Mouse (Mus musculus) urinary bladder, postnatal 10 days (tissue): Measurements from ENCODE around the gene Etfrf1.

Experiments
- DNase-seq: peaks from one replicate; pipeline ENCODE4 v3.0.0; 2022; ENCODE audit warnings: low spot score

The Etfrf1 gene

DNA sequence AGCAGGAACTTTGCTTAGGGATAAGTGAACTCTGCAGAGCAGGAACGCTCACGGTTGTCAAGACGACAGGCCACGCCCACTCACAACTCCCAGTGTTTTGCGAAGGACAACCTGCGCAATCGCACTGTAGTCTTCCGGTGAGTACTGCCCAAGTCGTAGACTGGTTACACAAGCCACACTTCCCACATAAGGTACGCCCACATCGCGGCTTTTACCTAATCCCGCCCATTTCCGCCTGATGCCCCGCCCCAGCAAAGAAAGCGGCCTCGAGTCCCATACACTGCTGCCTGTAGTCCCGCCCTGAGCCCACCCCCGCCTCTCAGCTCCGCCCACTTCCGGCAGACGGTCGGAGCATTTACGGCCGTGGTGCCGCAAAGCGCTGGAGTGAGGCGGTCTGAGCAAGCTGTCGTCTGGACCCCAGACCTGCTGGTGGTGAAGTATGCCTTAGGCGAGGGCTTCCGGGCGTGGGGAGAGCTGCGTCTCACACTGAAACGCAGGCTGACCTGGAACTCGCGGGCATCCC lies at the start of gene Etfrf1, which contains the start of gene Casc1:
TSS of gene Etfrf1 (plus strand) at position 319 of the 523 bp plus-strand sequence.
TSS of gene Casc1 (minus strand) at position 190 of the 523 bp plus-strand sequence.
- DNase-seq, result peak; percentile 86

DNA sequence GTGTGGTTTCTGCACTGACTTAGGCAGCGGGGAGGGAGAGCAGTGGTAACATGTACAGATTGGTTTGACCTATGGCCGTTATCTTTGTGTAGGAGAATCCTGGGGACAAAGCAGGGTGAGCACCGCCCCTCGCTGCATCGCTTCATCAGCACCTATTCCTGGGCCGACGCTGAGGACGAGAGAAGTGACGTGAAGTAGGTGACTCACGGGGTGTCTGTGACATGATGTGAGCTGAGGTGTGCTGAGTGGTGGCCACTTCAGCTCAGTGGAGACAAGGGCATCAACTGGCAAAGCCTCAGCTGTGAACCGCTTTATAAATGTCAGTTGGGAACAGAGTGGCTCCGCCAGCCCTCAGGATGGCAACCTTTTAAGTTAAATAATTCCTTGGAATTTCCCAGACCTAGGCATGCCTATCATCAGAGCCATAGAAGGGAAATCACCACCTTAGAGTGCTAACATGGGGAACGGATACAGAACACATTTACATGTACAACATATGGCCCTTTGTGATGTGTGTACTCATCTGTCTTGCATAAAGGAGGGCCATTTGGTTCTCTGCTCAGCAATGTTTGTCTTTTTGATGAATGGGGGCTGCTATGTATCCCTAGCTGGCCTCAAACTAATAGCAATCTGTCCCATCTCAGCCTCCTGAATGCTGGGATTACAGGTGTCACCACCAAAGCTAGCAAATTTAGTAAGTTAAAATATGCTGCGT lies 38.9 kb upstream of the Etfrf1 start:
- DNase-seq, result no peak

DNA sequence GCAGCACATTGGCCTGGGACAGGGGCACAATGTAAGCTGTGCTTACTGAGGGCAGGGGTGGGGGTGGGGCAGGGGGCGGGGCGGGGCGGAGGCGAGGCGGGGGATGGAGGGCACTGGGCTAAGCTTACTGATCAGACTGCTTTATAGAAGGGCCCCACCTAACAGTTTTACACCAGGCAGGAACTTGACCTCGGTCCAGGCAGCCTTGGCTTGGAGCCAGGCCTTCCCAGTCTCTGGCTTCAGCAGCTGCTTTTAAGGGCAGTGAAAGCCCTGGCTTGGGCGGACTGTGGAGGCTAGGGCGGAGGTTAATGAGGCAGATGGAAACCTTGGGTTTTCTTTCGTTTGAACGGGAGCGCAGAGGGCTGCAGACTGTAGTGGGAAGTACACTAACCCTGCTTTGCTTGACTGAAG lies 37.1 kb upstream of the Etfrf1 start:
- peak; percentile 24 for DNase-seq

DNA sequence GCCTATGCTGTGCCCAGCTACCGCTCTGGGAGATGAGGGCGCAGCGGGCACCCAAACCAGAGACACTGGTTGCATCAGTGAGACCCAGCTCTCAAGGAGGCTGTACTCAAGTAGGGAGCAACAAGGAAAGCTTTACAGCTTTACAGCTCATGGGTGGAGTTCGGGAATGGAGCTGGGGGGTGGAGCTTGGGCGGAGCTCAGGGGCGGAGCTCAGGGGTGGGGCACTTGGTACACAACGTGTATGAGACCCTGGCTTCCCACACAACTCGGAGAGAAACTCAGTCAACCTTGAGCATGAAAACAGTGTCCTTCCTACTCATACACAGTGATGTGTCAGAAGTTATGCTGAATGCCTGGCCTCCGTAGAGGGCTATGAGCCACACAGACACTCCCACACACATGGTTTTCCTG lies 35.4 kb upstream of the Etfrf1 start:
- DNase-seq, result no peak

DNA sequence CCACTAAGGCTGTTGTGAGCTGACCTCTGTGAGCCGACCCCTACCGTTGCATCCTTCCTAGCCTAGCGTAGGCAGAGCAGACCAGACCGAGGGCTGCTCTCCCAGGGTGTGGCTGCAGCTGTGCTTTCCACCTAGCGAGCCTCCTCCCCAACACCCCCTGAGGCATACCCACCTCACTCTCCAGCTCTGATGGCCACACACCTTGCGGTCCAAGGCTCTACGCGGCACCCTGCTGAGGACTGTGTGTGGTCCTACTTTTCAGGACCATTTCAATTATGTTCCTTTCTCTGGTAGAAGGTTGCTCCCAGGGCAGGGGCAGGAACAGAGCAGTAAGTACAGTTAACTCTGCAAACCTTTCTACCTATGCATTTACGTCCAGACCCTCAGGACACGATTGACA lies 34.5 kb upstream of the Etfrf1 start:
- DNase-seq, result no peak

DNA sequence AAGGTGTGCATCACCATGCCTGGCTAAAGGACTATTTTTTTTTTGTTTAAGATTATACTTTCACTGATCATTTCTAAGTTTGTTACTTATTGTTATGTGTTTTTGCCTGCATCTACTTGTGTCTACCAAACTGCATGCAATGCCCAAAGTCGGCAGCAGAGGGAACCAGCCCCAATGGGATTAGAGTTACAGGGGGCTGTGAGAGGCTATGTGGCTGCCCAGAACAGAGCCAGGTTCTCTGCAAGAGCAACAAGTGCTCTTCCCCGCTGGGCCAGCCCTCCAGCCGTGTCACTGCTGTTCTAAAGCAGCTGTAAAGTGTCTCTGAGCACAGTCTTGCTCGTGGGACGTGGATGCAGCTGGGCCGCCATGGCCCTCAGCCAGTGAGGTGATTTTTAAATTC lies 31.3 kb upstream of the Etfrf1 start:
- DNase-seq, result no peak

DNA sequence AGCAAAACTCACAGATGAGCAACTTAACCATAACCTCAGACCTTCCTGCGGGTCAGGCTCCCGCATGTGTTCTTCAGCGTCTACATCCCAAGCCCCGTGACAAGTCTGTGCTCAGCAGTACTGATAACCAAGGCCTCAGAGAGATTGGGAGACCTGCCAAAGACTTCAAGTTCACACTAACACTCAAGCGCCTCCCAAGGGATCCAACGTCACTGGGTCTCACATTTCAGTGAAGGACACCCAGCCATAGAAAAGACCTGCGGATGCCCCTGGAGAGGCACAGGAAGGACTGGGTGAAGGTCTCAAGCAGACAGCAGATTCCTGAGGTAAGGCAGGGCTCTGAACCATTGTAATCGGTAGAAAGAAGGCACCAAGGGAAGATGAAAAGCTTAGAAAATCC lies 28.9 kb upstream of the Etfrf1 start:
- no peak for DNase-seq

DNA sequence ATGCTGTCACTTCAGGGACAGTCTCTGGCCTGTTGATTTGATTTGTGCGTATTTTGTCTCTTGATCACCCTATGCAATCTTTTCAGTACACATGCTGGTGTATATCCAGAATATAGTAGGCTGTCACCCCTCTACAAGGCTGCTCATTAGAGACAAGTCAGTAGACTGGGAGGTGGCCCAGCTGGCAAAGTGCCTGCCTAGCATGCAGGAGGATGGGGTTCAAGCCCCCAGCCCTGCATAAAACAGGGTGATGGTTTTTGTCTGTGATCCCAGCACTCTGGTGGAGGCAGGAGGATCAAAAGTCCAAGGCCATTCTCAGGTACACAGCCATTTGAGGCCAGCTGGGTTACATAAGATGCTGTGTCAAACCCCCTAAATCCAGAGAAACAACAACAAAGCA lies 24.8 kb upstream of the Etfrf1 start:
- no peak for DNase-seq

DNA sequence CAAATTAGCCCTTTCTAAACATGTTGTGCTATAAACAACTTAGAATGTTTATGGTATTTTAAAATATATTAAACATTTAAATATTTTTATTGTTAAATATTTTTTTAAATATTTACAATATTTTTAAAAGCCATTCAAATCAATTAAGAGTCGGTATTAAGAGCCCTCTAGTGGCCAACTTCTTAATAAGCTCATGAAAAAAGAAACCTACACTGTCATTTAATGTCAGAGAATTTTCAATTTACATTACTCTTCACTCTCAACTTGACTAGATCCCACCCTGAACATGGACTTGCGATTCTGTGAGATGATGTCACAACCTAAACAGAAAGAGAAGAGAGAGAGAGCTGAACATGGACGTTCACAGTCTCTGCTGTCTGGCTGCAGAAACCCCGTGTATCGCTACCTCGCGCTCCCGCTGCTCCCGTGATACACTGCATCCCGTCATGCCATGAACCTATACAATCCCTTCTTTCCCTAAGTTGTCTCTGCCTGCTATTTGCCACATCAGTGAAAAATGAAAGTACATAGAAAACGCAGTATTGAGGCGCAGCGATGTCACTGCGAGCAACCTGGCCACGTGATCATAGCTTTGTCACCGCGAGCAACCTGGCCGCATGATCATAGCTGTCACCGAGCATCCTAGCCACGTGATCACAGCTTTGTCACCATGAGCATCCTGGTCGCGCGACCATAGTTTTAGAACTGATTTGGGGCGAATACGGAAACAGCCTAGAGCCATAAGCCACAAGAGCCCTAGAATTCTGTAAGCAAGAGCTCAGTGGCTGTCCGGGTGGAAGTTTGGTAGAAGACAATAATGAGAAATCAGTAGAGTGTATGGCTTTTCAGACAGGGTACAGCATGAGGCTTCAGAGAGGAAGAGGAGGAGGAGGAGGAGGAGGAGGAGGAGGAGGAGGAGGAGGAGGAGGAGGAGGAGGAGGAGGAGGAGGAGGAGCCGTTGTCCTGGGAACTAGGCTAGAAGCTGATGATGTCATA lies 23.5 kb upstream of the Etfrf1 start:
- DNase-seq, result no peak

DNA sequence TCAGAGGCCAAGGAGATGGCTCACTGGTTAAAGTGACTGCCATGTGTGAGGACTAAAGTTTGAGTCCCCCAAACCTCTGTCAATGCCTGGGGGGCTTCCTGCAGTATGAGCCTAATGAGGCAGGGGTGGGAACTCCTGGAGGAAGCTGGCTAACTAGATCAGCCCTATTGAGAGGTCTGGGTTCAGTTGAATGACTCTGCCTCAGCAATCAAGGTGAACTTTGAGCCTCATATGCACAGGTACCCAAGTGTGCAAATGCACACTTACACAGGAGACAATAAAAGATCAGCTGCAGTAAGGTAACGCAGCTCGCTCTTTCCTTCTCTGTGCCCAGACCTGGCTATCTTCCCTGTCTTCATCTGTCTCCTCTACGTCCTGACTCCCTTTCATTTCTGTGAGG lies 17.9 kb upstream of the Etfrf1 start:
- DNase-seq, result no peak

DNA sequence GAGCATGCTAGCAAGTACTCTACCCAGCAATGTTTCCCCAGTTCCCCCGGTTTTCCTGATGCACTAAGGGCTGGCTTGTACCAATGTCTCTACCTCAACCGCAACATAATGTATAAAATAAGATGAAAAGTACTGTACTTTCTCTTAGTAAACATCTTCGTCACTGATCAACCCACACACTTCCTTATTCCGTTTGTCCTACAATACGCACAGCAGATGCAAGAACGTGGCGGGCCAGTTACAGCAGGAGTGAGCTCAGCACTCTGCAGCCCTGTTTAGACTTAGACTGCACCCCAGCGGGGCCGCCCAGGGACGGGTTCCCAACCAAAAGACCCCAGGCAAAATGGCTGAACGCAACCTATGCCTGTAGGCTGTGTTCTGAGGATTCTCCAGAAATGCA lies 17.5 kb upstream of the Etfrf1 start:
- DNase-seq, result no peak

DNA sequence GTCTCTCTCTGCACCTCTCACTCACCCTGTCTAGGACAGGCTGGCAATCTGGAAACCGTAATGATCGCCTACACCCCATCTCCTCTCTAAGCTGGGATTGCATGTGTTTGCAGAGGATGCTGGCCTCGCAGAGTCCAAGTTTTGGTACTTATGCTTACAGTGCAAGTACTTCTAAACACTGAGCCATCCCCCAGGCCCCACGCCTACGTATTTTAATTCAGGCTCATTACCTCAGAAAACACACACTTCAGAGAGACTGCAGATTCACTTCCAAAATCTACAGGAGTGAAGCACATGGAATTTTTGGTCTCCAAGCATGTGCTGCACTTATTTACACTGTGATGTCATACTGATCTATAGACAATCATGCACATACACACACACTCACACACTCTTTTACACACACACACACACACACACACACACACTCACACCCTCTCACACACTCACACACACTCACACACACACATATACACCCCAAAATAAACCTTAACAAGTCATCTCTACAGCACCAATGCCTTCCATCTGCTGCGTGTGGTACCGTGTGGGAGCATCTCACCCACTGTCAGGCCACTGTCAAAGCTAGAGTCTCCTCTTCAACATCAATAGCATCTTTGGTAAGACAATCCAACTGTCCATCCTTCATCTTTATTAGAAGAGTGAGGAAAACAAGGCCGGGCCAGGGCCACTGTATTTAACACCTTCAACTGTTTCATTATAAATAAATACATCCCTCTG lies 12.8 kb upstream of the Etfrf1 start:
- no peak for DNase-seq

DNA sequence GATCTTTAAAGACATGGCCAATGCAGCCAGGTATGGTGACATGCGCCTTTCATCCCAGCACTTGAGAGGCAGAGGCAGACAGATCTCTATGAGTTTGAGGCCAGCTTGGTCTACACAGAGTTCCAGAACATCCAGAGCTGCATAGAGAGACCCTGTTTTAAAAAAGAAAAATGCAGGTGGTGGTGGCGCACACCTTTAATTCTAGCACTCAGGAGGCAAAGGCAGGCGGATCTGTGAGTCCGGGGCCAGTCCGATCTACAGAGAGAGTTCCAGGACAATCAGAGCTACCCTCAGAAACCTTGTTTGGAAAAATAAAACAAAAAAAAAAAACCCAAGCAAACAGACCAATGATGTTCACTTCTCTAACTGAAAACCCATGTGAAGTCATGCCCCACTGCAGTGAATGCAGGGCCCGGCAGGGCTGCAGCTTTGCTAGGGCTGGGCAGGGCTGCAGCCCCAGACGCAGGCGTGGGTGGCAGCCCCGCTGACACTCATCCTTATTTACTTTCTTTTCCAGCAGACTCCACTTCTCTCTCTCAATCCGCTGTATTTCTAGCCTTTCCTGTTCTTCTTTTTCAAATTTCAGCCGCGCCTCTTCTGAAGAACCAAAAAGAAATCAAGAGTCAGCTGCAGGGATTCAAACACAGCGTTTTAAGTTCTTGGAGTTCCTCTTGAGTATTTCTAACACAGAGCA lies 8.4 kb upstream of the Etfrf1 start:
- no peak for DNase-seq

DNA sequence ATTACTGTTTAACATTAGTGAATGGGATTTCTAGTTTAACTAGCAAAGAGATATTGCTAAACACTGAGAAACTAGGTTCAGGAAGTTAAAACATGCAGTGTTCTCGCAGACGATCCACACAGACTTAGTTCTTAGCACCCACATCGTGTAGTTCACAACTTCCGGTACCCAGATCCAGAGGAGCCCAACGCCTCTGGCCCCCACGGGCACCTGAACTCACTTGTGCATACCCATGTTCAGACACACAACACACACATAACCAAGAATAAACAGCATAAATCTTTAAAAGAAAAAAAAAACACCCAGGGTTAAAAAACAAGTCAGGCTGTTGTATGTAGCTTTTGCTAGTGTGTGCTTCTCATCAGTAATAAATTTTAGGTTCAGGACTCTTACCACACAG lies 6.5 kb upstream of the Etfrf1 start:
- DNase-seq, result no peak

DNA sequence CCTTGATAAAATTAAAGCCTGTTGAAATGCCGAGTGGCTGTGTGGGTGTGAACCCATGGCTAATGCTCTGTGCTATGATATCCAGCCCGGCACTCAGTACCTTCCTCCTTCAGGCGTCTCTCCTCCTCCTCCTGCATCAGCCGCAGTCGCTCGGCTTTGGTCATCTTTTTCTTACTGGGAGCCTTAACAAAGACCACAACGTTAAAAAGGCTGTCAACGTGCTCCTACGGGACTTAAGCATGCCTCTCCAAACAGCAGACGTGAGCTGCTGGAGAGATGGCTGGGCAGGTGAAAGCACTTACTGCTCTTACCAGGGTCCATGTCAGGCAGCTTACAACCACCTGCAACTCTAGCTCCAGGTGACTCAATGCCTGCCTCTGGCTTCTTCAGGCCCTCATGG lies 5.8 kb upstream of the Etfrf1 start:
- no peak for DNase-seq

DNA sequence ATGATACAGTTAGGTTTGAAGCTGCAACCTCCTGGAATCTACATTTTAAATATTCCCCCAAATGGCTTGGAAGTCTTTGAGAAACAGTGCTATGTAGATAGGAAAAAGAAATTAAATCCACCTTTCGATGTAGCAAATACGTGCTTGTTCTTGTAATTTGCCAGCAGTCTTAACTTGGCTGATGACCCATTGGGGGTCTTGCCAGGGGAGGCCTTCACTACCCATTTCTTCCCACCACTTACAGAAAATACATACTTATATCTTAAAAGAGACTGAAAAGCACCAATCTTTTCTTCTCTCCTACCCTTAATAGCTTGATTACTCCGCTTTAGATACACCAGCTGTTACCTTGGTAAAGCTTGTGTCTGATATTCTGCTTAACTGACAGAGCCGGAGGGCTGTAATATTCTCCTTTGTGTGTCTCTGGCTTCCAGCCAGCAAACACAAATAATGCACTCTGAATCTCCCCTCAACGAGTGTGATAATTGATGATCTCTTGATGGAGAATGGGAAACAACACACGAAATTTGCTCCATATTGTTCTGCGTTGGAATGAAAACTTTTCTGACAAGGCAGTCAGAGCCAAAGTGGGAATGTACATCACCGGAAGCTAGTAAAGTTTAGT lies 766 bp upstream of the Etfrf1 start:
- DNase-seq, result no peak

DNA sequence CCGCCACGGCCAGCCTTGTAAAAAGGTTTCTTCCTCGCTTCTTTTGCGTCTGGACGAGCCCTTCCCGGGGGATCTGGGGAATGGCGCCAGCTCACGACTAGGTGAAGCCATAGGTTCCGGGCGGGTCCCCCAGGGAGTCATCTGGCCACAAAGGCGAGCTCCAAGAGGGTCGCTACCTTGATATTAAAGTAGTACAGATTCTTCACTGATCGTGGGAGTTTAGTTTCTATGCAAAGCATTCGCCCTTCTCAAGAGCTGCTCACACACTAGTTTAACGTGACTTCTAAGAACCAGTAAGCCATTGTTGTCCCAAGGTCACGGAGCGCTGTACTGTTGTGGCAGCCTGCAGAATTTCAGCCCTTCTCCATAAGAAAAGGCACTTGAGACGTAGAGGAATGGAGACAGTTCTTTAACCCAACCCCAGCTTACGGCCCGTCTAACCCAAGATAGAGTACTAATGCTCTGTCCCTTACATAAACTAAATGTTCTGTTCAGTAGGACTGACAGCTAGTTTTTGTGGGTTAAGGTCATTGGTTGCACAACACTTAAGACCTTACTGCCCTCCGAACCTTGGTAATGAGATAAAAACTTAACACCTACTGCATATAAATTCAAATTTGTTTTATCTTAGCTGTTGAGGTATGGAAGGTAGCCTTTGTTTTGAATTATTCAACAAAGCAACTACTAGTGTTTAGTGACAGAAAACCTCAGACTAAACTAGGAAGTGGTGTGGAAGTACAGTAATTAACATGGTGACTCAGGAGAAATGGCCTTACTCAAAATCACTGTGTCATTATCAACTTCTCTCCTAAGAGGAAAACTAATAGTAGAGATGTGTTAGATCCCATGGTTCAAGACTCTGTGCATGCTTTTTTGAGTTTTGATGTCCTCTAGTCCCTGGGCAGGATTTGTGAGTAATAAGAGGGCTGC lies 707 bp downstream of the Etfrf1 start:
- no peak for DNase-seq

DNA sequence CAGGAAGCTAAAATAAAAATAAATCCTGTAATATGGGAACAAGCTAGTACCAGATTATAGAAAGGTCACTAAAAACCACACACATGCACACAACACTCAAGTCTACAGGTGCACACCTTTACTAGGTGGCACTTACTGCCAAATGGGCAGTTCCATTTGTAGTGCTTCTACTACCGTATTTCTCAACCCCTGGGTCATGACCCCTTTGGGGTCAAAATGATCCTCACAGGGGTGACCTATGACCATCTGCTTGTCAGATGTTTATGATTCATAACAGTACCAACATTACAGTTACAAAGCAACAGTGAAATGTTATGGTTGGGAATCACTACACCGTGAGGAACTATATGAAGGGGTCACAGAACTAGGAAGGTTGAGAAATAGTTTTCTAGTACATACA lies 3.0 kb downstream of the Etfrf1 start:
- no peak for DNase-seq

DNA sequence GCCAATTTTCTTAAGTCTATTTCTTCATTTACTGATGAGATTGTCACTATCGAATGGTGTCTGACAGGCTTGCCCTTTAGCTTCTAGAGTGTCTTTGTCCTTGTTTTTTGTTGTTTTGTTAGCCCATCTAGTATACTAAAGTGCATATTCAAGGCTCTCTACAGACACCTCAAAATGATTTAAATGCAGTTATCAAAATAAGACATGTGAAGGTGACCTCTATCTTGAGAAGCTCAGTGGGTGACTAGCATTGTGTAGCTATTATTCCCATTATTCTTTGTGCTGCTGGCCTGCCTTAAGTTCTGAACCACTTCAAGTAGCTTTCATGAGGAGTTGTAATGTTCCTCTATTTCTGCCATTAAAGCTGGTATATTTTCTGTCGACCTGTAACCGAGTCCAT lies 4.9 kb downstream of the Etfrf1 start:
- DNase-seq, result no peak

DNA sequence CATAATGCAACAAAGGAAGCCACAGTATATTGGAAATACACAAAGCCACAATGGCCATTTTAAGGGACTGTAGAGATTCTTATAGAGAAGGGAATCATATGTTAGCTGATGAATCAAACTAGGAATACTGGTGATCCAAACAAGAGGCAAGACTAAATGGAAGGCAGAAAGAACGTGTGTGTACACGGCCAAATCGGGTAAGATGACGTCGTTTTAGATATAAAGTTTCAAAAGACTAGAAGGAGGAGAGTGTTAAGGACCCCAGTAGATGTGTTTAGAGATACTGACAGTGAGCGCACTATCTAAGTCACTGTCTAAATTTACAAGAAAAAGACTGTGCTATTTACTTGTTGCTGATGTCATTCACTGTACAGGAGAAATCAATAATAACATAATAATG lies 13.3 kb downstream of the Etfrf1 start:
- DNase-seq, result no peak
